Mouse (Mus musculus) layer of hippocampus, postnatal 25 days (tissue): Measurements from ENCODE around the gene Mbd6. TPM values are rescaled to one million over a fixed set of nuclear protein-coding genes. Genes with fewer than 3 reads are reported as not detected.
A peak's percentile ranks its signal among the peaks of the same experiment; 100 is the strongest.
"Not testable (repeated sequence)": the region's sequence is repeated elsewhere in the genome, so short reads cannot be mapped to it uniquely, and the experiment has no call there.

Experiments used
- DNase-seq, 2 experiments: peaks; one replicate each; pipeline ENCODE4 v3.0.0; 2022; ENCODE audit warnings: mixed read lengths in 2 of 2, low spot score in 1 of 2; ENCODE audit errors: extremely low spot score in 1 of 2
- total RNA-seq, 2 experiments: library from RNA; stranded (reverse); gene quantifications; 2 replicates each; pipeline ENCODE4 v1.2.3; 2021

Gene Mbd6
- 10 to 100 TPM; 31.8 to 53.9 TPM for total RNA-seq

DNA sequence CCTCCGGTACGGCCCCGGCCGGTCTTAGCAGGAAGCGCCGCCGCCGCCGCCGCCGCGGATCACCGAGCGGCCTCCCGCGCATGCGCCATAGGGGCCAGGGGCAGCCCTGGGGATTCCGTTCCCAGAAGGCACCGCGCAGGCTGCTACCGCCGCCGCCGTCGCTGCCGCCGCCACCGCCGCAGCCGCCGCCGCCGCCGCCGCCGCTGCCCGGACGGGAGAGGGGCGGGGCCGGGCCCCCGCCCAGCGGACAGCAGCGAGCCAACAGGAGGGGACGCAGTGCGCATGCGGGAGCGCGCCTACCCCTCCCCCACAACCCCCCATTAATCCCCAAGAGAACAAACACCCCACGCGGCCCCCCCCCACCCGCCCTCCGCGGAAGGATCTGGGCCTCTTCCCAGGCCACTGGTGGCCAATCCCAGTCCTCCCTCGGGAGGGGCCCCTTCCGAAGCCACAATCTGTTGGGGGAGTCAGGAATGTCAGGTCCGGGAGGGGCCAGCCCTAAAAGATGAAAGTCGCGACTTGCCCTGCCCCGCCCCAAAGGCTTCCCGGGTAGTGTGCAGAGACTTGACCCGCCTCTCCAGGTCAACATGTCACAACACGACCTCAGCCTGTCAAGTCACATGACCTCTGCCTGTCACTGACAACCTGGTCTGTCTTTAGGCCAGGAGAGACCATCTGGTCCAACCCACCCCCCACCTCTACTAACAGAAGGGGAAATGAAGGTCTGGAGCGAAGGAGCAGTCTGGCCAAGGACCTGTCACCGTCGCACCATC lies at the start of gene Mbd6:
TSS of gene Mbd6 (minus strand) at position 219 of the 773 bp plus-strand sequence.
- DNase-seq: peak; percentile 78 to 79

DNA sequence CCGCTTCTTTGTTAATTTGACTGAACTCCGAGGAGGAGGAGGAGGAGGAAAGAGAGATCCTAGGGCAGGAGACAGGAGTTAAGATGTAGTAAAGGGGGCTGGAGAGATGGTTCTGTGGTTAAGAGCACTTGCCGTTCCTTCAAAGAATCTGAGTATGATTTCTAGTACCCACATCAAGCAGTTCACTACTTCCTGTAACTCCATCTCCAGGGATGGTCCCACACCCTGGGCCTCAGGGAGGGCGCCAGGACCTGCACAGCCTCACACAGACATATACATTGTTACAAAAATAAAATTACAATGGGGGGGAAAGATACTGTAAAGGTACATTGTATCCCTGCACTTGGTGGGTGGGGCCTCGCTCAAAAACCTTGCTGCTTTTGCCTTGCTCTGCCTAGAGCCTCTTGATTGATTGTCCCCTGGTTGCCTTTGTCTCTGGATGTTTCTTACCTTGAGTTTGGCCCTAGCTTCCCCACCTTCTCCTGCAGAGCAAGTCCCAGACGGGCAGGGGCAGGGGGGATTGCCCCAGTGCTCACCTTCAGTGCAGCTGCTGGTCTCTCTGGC lies 48.8 kb upstream of the Mbd6 start:
- DNase-seq: no peak

DNA sequence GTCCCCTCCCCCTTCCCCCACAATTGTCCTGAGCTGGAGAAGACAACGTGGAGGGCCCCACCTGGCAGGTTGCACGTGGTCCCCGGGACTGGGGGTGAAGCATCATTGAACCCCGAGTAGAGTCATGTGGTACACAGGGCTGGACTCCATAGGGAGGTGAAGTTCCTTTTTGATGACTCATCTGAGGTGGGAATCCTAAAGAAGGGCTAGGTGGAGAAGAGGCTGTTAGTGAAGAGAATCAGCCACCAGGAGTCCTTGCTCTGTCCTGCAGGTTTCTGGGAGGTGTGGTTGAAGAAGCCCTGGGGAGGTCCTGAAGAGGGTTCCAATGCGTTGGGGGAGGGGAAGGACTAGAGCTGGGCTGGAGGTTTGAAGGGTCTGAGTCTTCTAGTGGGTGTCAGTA lies 48.1 kb upstream of the Mbd6 start:
- DNase-seq: no peak

DNA sequence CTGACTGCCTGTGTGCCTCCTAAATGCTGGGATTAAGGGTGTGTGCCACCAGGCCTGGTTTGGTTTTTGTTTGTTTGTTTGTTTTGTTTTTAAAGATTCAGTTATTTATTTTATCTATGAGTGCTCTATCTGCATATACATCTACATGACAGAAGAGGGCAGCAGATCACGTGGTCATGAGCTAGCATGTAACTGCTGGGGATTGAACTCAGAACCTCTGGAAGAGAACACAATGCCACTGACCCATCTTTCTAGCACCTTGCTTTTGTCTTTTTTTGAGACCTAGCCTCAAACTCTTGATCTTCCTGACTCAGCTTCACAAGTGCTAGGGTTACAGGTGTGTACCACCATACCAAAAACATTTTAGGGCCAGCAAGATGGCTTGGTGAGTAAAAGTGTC lies 46.5 kb upstream of the Mbd6 start:
- no peak for DNase-seq

DNA sequence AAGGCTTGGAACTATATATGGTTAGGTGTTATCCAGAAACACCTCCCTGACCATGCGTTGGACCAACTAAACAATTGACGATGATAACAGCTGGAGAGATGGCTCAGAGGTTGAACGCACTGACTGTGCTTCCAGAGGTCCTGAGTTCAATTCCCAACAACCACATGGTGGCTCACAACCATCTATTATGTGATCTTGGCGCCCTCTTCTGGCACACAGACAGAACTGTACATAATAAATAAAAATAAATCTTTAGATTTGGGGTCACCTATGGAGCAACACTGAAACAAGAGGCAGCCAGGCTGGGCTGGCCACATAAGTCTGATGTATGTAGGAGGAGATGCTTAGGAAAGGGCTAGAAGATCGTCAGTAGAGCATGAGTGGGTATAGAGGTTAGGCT lies 44.3 kb upstream of the Mbd6 start:
- no peak for DNase-seq

DNA sequence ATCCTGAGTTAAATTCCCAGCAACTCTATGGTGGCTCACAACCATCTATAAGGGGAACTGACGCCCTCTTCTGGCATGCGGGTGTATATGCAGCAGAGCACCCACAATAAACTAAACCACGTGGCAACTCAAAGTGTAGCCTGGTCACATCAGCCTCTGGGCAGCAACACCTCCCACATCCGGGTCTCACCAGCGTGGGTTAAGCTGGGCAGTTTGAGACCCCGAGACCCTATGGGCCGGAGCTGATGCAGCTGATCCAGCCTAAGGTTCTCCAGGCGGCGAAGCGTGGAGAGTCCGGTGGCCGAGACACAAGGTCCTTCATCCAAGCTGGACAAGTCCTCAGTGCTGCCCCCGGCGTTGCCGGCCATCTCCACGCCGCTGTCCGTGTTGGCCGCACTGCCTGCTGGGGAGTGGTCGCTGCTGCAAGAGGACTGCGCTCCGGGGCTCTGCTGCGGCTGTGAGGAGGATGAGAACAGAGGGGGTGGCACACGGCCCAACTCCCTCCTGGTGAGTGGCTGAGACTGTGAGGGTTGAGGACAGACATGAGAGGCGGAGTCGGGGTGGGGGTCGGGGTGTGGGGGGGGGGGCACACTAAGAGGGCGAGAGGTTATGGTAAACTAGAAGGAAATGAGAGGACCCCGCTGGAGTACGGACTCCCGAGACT lies 43.5 kb upstream of the Mbd6 start:
- DNase-seq: no peak

DNA sequence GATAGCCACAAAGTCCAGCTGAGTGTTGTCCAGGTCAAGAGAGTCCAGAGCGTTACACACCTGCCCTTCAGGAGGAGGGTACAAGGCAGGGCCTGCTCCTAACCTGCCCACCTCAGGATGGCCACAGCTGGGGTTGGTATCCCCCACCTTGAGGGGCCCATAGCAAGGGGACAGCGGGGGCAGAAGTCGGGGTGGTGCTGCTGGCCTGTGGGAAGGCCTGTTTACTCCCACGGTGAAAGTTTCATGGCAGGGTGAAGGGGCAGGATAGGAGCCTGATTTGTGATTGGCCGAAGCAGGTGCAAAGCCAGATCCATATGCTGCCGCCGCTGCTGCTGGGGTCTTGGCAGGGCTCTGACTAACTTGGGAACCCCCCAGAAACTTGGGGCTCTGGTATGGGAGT lies 41.4 kb upstream of the Mbd6 start:
- no peak for DNase-seq

DNA sequence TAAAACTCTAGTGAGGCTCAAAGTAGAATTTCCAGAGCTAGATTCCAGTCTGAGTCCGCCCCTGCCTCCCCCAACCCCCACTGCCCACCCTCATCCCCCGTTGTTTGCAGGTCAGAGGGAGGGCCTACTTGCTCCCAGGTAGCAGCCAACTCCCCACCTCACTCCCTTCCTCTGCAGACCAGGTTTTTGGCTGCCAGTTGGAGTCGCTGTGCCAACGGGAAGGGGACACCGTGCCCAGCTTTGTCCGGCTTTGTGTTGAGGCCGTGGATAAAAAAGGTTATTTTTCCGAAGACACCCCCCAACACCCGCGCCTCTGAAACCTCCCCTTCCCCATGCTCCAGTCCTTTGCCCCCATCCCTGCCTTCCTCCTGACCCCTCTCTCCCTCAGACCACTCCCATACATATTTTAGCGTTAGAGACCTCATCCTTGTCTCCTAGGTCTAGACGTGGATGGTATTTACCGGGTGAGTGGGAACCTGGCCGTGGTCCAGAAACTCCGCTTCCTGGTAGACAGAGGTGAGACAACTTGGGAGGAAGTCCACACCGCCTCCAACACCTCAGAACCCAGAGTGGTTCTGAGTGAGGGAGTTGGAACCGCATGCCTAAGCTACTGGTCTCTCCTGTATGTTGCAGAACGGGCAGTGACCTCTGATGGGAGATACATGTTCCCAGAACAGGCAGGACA lies 38.8 kb upstream of the Mbd6 start:
- DNase-seq: no peak

DNA sequence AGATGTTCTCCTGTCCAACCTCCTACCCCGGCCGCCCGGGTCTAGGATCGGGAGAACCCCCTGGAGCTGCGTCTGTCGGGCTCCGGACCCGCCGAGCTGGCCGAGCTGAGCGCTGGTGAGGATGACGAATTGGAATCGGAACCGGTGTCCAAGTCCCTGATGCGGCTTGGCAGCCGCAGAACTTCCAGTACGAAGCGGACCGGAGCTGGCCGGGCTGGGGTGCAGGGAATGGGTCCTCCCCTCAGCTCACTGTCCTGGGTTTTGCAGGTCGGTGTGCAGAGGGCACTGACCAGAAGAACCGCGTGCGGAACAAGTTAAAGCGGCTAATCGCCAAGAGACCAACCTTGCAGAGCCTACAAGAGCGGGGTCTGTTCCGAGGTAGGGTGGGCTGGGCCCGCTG lies 38.0 kb upstream of the Mbd6 start:
- DNase-seq: no peak

DNA sequence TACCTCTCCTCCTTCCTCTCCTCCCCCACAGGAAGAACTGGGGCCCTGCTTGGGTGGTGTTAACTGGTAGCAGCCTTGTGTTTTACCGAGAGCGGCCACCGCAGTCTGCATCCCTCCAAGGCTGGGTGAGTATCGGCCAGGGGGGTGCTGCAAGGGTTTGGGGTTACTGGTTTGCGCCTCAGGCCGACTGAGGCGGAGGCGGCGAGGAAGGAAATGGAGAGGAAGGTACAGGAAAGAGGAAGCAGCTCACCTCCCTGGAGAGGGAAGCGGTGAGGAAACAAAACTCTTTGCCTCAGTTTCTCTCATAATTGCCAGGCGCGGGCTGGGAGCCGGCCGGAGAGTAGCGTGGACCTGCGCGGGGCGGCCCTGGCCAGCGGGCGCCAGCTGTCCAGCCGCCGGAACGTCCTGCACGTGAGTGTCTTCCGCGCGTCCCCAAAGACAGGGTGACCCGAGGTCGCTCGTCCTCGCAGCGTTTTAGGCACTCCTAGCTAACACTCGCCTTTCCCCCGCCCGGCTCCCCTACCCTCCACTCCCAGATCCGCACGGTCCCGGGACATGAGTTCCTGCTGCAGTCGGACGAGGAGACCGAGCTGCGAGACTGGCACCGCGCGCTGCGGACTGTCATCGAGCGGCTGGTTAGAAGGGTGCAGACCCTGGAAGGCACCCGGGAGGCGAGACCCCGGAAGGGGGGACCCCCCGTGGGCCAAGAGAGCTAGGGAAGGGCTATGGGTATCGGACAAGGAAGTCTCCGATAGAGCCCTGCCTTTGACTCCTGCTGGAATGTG lies 37.4 kb upstream of the Mbd6 start:
- no peak for DNase-seq

DNA sequence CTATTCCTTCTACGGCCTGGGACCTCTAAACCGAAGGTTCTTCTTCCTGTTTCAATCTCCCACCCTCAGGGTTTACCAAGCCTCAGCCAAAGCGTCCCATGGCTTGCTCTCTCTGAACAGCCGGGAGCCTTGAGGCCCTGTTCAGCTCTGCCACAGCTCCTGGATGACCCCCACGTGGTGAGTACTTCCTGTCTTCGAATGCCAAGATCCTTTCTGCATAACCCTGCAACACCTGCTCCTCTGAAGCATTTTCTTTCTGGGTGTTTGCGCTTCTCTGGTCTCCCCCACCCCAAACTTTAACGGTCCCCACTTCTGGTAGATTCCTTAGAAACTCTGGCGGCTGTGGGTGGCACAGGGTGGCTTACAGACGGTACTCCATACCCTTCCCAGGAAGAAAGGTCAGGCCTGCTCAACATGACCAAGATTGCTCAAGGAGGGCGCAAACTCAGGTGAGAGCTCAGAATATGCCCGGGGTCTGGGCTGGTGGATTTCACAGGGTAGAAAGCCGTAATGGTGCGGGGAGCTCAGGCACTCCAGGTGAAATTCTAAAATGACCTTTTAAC lies 36.7 kb upstream of the Mbd6 start:
- no peak for DNase-seq

DNA sequence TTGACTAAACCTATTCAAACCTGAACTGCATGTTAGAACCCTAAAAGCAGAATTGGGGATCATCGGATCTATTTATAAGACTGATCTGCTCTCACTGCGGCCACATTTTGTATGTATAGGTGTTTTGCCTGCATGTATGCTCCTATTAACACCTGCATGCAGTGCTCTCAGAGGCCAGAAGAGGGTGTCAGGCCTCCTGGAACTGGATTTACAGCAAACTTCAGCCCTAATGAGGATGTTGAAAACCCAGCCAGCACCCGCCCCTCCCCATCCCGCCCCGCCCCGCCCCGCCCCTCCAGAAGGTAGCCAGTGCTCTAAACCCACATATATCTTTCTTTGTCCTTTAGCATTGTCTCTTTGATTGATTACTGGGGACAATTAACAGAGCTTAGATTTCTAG lies 35.7 kb upstream of the Mbd6 start:
- no peak for DNase-seq

DNA sequence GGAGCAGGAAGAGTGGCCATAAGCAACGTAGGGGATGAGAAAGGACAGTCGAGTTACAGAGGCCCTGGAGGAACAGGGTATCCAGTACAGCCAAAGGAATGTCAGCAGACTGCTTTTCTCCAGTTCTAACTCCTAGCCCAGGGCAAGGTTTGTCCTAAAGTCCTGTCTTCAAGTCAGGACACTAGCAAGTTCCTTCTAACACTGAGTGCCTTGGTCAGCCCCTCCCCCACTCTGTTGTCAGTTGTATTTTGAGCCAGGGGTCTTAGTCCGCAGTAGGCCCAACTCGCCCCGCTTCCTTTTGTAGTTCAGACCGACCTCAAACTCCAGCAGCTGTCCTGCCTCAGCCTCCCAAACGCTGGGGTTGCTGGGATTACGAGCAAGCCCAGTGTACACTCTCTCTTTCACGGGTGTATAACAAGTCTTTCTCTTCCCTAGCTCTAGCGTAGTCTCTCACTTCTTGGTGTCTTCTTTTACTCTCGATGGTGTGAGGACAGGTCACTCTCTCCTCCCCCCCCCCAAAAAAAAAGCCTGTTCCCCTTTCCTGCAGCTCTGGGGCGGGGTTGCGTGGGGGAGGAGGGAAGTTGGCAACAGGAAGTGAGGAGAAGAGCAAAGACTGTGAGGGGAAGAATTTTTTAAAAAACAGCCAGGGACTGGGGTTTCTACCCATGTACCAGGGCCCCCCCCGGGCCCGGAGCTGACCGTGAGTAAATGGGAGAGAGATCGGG lies 34.5 kb upstream of the Mbd6 start:
- DNase-seq: no peak

DNA sequence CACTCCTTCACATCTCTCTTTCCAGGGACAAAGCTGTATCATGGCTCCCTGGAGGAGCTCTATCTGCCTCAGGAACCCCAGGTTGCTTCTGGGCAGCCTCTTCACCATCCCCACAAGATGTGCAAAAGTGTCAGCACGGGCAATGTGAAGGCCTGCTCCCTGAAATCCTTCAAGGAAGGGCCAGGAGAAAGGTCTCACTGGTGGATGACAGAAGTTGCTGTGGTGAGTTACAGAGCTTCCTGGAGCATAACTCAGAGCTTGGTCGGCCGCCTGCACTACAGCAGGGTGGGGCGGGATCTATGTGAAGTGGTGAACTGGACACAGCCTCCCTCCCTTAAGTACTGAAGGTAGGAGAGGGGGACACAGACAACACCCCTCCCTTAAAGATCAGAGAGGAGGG lies 33.9 kb upstream of the Mbd6 start:
- DNase-seq: no peak

DNA sequence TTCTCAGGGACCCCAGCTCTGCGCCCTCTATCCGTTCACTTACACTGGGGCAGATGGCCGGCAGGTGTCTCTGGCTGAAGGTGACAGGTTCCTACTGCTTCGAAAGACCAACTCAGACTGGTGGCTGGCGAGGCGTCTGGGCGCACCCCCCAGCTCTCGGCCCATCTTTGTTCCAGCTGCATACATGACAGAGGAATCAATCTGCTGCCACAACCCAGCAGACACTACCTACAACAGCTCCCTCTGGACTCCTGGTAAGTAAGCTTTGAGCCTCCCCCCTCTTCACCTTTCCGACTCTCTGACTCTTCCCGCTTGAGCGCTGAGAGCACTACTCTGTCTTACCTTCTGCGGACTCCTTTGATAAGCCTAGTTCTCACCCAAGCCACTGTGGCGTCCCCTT lies 33.4 kb upstream of the Mbd6 start:
- DNase-seq: no peak

DNA sequence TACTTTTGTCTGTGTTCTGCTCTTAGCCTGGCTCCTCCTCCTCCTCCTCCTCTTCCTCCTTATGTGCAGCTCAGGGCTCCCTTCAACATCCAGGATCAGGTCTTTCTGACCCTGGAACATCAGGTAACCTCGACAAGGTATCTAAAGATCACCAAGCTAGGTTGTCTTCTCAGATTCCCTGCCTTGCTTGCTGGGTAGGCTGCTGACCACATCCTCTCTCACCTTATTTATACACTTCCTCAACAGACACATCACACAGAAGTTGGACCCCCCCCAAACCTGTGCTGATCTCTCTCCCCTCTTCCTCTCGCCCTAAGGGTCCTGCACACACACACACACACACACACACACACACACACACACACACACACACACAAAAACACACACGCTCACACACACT lies 32.8 kb upstream of the Mbd6 start, which contains the start of gene Arhgap9:
TSS of gene Arhgap9 (plus strand) at position 344 of the 400 bp plus-strand sequence.
- no peak for DNase-seq

DNA sequence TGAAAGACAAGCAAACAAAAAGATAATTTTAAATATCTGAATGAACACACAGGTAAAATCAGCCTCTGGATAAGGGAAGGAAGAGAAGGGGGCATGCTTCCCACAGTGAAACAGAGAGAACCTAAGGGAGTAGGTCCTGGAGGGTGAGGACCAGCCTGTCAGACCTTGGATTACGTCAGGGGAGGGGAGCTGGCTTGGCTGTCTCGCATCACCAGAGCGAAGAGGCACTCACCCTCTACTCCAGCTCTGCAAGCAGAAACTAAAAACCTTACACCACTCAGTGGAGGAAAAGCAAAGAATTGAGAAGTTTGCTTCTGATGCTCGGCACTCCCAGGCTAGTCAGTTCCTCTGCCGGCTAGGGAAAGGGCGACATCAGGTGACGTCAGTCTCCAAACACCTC lies 31.2 kb upstream of the Mbd6 start:
- no peak for DNase-seq

DNA sequence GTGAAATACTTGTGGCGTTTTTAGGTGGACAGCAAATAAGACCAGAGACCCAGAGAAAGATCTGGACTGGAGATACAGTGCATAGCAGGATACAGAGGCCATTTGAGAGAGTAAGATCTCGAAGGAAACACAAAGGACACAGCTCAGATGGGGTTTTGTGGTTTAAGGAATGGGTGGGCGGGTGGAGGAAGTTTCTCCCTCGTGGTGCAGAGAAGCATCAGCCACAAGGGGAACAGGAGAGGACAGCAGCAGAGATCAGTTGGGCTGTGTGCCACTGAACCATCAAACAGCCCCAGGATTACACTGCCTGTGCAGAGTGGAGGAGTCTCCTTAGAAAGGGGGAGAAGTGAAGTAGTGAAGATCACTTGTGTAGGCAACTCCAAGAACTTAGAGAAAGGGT lies 29.2 kb upstream of the Mbd6 start:
- DNase-seq: no peak

DNA sequence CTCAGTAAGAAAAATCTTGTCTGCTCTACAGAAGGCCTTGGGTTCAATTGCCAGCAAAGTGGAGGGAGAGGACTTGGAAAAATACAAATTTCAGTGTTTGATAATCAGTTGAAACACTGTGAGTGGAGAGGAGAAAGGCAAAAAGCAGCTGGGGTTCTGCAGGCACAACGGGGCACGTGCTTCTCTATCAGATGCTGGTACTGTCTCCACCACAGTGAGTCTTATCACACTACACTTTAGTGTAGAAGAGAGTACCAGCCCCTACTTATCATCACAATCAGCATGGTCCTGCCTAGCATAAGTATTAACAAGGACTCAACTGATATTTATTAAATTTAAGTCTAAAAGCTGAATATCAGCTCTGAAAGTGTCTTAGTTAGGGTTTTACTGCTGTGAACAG lies 28.5 kb upstream of the Mbd6 start:
- DNase-seq: no peak

DNA sequence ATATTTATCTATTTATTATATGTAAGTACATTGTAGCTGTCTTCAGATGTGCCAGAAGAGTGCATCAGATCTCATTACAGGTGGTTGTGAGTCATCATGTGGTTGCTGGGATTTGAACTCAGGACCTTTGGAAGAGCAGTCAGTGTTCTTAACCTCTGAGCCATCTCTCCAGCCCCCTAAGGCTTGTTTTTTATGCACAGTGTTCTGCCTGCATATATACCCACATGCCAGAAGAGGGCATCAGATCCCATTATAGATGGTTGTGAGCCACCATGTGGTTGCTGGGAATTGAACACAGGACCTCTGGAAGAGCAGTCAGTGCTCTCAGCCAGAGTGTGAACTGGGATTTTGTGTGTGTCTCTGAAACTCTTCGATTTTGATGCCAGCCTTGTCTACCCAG lies 26.1 kb upstream of the Mbd6 start:
- not testable (repeated sequence) for DNase-seq
